Mouse (Mus musculus): Measurements from ENCODE around the gene Tlr5. TPM values are rescaled to one million over a fixed set of nuclear protein-coding genes. Genes with fewer than 3 reads are reported as not detected.

The Tlr5 gene
- total RNA-seq (2022), result 1 to 10 TPM in 1 of 4 experiments, under 1 TPM in 3; 0.51 to 1.2 (median 0.82) TPM

DNA sequence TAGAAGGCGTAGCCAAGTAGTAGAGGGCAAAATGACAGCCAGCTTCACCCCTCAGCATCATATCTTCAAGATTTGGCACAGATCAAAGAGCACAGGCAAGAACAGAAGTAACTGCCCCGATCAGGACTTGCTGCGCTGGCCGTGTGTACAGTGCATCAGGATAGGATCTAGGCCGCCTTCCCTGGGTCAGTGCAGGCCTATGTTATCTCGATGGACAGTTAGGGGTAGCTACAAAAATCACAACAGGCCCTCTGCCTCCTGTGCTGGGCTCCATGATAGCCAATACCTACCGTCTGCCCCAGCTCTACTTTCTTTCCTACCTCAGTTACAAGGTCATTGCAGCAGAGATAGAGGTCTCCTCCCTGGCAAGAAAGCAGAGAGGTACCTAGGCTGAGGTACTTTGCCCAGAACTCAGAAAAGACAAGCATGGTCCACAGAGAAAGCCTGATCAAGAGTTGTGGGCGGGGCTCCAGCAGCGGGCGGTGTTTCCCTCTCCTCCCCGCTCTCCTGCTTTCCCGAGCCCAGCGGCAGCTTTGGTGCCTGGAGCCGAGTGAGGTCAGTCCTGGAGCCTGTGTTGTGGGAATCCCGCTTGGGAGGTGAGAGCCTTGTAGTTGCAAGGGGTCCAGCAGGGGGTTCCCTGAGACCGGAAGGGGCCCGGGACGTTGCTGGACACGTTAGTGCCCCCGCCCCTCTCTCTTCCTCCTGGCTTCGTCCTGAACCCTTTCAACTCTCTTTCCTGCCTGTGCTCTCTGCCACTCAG, at the start of gene Tlr5:
Tlr5 (plus strand) TSS at position 502 of the 760 bp plus-strand sequence.
- DNase-seq (ENCODE audit: low spot score in 2 of 2), result peak; percentile 34 to 57

DNA sequence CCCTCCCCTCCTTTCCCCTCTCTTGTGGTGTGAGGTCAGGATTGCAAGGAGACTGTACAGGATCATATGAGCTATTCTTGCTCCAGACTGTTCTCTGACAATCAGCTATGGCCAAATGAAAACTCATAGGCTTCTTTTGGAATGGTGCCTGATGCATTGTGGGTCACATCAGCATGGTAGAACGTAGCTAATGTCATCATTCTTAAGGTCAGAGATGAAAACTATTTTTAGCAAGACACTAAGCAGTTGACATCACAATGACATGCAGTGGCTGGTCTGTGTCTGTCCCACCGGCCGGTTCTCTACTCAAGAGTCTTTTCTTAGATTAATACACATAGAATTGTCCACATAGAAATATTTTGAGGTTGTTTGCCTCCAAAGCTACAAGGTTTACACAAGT, 48.9 kb upstream of the Tlr5 start:
- DNase-seq (ENCODE audit: low spot score in 2 of 2), result no peak

DNA sequence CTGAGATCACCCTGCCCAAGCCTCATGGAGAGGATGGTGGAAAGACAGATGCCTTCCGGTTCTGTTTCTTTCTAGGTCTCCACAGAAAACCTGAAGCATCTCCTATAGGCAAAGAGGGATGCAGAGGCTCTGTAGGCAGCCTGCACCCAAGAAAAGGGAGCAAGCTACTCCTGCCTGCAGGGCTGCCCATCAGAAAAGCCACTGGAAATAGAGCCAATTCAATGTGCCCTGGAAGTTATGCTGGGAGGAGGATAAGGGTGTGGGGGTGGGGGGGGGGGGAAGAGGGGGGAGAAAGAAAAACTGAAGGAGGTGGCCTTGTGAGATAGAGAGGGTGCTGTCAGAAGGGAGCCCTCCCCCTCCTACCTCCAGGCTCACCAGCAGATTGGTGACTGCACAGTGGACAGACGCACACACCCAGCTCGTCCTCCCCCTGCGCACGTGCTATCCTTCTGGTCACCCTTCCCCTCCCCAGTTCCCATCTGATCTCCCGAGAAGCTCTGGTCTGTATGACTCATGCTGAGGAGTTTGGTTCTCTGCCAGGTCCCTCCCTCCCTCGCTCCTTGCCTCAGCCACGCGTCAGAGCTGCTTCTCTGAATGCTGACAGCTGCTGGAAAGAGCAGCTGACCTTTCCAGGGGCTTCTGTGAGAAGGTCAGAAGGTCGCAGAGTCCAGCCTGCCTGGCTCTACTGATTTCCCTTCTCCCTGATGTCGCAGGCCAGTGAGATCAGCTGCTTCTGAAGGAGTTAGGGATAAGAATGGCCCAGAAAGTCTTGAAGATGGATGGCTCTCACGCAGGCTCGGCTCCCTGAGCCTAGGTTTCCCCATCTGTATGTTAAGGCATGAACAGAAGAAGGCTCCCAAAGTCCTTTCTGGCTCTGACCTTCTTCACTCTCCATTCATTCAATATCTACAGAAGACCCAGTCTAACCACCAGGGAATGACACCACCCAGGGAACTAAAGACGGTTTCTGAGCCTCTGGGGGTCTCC, 46.2 kb upstream of the Tlr5 start:
- peak; percentile 86 to 88 for DNase-seq (ENCODE audit: low spot score in 2 of 2)

GRCm38 (mm10) chr1:182909066-182909465, 45.5 kb upstream of the Tlr5 start:
- no peak for DNase-seq (ENCODE audit: low spot score in 2 of 2)

DNA sequence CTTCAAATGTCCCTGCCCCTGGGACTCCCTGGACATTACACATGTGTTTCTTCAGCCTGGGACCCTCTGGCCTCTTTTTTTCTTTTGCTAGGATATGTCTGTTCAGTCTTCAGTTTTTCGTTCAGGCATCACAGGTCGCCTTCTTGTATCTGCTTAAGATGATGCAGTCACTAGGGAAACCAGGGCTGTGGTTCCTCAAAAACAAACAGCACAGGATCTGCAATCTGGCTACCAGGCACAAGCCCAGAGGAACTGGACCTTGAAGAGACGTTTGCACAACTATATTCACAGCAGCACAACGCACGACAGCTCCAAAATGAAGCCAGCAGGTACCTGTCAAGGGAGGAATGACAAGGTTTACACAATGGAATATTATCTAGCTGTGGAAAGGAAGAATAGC, 45.0 kb upstream of the Tlr5 start:
- DNase-seq (ENCODE audit: low spot score in 2 of 2), result no peak

DNA sequence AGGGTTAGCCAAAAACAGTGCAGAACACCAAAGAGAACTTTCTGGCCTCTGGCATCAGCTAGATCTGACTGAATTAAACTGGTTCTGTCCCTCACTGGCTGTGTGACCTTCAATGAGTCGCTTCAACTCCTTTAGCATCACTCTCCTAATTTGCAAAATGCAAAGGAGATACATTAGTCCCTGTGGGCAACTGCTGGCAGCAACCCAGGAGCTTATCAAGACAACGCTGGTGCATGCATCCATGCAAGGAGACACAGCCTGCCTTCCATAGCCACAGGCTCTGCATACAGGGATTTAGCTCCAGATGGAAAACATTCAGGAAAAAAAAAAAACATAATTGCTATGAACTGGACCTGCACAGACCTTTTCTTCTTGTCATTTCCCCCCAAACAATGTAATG, 42.0 kb upstream of the Tlr5 start:
- DNase-seq (ENCODE audit: low spot score in 2 of 2), result no peak

DNA sequence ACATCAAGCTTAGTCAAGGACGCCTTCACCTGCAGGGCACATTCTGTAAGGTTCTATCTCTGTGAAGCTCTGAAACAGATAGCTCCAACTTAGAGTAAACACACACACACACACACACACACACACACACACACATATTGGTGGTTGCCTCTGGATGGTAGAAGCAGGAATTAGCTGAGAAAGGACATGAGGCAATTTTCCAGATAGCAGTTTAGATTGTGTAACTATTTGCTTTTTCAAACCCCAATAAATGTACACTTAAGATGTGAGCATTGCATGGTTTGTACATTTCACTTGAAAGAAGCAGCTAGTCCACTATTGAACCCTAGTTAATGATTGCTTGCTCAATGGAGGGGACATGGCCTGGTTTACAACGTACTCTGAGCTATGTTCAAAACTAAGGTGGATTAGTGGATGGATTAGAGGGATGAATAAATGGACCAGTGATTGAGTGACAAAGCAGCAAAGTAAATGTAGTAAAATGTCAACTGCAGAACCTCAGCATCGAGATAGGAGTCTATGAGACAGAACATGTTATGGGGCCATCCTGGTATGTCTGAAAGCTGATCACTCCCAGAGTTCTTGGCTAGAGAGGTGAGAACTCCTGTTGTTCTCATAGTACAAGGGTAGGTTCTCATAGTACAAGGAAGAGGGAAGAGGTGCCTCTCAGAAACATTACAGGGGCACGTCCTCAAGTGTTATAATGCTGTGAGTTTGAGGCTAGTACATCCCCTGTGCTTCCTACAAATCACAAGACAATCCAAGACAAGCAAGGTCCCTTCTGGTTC, 40.3 kb upstream of the Tlr5 start:
- DNase-seq (ENCODE audit: low spot score in 2 of 2), result no peak

DNA sequence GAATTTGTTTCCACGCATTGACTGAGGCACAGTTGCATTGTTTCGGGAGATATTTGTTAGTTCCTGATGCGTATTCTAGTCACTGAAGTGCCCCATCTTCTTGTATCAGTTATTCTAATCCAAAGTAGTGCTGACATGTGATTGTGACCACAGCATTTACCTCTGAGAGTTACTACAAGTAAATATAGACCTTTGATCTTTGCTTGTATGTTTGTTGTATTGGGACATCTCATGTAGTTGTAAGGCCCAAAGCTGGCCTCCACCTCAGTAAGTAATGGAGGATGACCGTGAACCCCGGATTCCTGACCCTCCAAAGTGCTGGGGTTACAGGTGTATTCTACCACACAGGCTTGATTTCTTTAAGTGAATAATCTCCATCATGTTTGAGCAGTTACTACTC, 38.4 kb upstream of the Tlr5 start:
- no peak for DNase-seq (ENCODE audit: low spot score in 2 of 2)

DNA sequence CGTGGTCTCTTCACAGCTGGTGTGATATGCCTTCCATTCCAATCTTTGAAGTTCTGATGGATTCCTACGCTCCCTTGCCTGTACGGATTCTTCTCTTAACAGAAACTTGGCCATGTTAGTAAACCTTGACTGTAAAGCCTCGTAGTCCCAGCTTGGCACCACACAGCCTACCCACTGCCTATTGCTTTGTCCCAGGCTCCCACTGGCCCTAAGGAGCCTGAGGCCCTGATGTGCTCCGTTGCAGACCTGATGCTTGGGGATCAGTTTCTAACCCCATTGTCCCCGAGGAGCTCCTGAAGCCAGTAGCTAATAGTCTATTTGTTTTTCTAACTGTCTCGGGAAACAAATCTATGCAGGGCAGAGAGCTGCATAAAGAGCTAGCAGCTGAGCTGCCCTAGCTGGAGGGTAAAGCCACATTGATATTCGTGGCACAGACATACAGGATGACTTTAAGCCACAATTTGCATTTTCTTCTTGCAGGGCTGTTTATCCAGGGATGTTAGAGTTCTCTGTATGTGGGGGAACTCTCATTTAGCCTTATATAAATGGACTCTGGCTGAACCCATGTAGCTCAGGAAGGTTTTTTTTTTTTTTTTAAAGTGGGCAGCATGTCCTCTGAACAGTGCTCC, 35.8 kb upstream of the Tlr5 start:
- DNase-seq (ENCODE audit: low spot score in 2 of 2), result no peak

DNA sequence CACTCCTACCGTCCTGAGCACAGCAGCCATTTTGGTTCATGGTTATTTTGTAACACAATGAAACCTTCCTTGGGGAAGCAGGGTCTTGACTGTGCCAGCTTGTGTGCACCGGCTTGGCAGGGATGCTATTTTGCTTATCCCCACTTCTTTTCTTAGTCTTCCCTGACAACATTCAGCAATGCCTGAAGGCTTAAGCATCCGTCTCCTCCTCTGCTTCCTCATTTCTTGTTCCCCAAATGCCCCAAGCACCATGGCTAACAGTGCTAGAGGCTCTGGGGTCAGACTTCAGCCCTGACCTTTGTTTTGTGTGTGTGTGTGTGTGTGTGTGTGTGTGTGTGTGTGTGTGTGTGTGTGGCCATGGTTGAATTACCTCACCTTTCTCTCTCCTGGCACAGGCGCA, 31.8 kb upstream of the Tlr5 start:
- no peak for DNase-seq (ENCODE audit: low spot score in 2 of 2)

DNA sequence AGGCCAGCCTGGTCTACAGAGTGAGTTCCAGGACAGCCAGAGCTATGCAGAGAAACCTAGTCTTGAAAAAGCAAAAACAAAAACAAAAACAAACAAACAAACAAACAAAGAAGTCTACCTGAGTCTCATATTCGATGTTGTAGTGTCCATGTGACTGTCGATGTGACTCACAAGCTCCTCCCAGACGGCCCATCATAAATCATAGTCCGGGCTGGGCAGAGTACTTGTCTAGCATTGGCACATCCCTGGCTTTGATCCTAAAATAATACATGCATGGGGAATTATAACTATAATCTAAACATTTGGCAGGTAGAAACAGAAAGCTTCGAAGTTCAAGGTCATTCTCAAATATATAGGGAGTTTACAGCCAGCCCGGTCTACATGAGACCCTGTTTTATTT, 28.1 kb upstream of the Tlr5 start:
- DNase-seq (ENCODE audit: low spot score in 2 of 2), result no peak

GRCm38 (mm10) chr1:182927878-182928851, 26.4 kb upstream of the Tlr5 start:
- no peak for DNase-seq (ENCODE audit: low spot score in 2 of 2)

- DNase-seq (ENCODE audit: low spot score in 2 of 2), result no peak
Observed at GRCm38 (mm10) chr1:182935469-182935868, 19.1 kb upstream of the Tlr5 start.

DNA sequence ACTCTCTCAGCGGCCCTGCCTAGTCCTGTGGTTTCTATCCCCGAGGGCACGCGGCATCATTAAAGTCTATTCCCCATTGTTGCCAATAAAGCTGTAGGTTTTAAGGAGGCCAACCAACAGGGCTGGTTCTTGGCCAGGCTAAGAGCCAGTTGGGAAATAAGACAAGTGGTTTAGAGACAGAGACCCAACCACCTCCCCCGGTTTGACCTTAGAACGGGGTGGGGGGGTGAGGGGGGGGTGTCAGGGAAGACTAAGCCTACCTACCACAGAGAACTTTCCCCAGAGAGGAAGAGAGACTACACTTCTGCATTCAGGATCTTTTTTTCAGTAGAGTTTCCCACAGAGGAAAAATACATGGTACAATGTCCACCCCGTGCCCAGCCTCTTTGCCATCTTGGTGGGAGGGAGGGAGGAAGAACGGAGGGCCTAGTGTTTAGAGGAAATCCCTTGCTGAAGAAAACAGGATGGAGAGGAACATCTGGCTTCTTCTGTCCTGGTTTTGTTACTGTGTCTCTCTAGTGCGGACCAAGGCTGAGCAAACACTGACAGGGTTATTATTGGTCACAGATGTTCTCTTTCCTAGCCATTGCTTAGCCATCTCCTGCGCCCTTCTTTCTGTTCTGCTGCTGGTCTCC, 17.0 kb upstream of the Tlr5 start:
- DNase-seq (ENCODE audit: low spot score in 2 of 2), result no peak

- no peak for DNase-seq (ENCODE audit: low spot score in 2 of 2)
Observed at GRCm38 (mm10) chr1:182941921-182942320, 12.7 kb upstream of the Tlr5 start.

GRCm38 (mm10) chr1:182943911-182944310, 10.7 kb upstream of the Tlr5 start:
- DNase-seq (ENCODE audit: low spot score in 2 of 2), result no peak

DNA sequence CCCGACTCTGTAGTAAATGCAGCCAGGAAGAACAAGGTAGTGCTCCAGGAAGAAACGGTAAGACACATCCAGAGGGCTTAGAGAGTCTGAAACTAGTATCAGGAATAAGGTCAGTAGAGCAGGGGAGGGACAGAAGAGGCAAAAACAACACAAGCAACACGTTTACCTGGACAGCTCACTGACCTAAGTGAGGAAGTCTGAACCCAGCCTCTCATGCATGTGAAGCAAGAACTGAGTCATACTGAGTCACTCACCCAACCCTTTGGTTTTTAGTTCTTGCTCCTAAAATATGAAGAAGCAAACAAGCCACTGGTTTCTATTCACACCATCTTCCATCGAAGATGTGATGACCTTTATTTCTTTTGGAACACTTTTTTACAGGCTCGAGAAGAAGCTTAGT, 9.9 kb upstream of the Tlr5 start:
- no peak for DNase-seq (ENCODE audit: low spot score in 2 of 2)

DNA sequence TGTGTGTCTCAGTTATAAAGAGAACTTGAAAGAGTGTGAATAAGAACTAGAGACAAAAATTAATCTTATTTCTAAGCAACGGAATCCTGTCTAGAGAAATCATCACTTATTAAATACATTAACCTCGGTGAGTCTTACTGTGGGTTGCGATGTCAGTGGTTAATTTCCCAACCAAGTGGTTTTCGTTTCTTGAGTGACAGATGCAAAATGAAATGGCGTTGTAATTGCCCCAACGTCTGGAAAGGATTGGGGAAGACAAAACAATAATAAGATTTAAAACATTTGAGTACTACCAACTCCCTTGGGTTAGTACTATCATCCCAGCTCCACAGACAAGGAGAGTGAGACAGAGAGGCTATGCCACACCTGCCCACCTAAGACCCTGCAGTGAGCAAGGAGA, 9.0 kb upstream of the Tlr5 start:
- DNase-seq (ENCODE audit: low spot score in 2 of 2), result no peak

DNA sequence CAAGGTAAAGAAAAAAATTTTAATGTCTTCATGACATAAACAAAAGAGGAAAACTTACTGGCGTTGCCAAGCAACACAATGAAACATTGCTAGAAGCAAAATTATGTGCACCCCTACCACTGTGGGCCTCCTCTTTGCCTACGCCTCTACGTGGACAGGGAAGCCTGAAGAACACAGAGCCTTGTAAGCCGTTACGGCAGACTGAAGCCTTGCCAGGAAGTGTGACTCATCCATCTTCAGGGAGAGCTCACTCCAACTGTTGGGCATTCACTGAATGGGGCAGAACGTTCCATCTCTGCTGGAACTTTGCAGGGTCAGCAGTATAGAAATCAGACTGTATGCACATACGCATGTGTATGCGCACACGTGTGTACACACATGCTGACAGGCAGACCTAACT, 3.3 kb upstream of the Tlr5 start:
- DNase-seq (ENCODE audit: low spot score in 2 of 2), result peak in 1 of 2 experiments; percentile 48
